Mouse (Mus musculus) WW6 (cell line): ENCODE data around the gene Ildr1.

ENCODE experiments used
- DNase-seq: peaks from one replicate; pipeline ENCODE4 v3.0.0-alpha.2; 2013; ENCODE audit warnings: low read depth, low spot score

The Ildr1 gene

GRCm38 (mm10) chr16:36771244-36771643 is 77.5 kb downstream of the Ildr1 start:
- no peak for DNase-seq

- no peak for DNase-seq
These were observed 77.9 kb downstream of the Ildr1 start for GRCm38 (mm10) chr16:36771703-36772102.

- DNase-seq: no peak
These were observed 79.2 kb downstream of the Ildr1 start for GRCm38 (mm10) chr16:36772996-36773395.

GRCm38 (mm10) chr16:36775658-36776057 is 81.9 kb downstream of the Ildr1 start:
- DNase-seq: no peak
